Mouse (Mus musculus) heart, adult 2 months (tissue): ENCODE results near the gene Dnajc8.

Experiments
- CTCF ChIP-seq: fragments of 200-600 bp; IDR thresholded peaks from 2 replicates; pipeline ENCODE4 v1.8.1; 2022; ENCODE audit warnings: antibody characterized with exemption, mild to moderate bottlenecking, moderate library complexity
- POLR2A ChIP-seq: fragments of 200-500 bp; IDR thresholded peaks from 2 replicates; pipeline ENCODE4 v1.6.1; 2011; ENCODE audit warnings: mild to moderate bottlenecking, low read depth, low read length, control low read depth; ENCODE audit not compliant: insufficient read depth

DNA sequence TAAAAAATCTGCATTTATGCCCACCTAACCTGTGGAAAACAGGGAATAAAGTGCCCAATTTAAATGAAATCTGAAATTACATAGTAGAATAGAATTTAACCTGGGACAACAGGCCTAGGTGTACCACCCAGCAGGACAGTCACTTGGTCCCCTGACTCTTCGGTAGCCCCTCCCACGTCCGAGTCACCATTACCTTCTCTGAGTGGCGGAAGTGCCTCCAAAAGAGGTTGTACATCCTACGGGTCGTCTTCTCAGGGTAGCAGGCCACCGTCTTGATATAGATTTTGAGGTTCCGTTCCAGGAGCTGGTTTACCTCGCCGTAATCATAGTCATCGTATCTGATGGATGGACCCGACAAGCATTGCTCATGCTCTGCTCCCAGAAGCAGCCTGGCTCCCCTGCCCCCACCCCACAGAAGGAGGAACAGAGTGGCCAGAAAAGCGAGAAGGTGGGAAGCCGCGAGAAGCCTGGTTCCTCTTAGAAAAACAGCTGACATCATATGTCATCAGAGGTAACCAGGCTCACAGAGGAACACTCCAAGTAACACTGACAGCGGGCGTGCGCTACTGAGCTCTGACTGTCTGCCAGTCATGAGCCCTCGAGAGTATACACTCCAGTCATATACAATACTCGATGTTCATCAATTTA, 41.0 kb upstream of the Dnajc8 start:
- TF ChIP-seq CTCF (no peak), POLR2A (no peak)
